Mouse (Mus musculus): ENCODE results near the gene Cideb. TPM values are rescaled to one million over a fixed set of nuclear protein-coding genes. Genes with fewer than 3 reads are reported as not detected.

Cideb gene
- polyA plus RNA-seq, 1 experiment from 2014 or later = 118 TPM

DNA sequence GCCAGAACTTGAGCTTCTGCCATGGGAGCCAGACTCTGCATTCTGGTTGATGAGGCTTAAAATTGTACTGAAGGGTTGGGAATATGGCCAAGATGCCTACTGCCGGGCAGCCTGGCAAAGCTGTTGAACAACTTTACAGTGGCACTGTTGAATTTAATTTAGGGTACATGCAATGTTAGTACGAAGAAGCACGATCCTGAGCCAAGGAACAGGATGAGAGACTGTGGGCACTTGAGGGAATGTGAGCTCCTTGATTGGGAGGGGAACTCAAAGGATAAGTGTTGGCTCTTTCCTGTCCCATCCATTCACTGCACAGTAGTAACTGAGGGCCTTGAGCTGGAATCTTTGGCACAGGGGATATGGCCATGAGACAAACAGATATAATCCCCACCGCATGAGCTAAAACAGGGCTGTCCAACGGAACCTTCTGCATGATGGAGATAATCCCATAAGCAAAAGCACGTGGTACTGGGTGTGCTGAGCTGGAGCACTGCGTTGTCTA lies 27.7 kb downstream of the Cideb start:
- Histone ChIP-seq H3K9ac (ENCODE audit: low read depth, low read length) (no peak overlapping the region), H3K27ac (ENCODE audit: low read length) (no peak overlapping the region), H3K27me3 (replicated peaks; ENCODE audit: control insufficient read depth, insufficient read depth, low read length) (no peaks in the 10 kb centered on the region; the same call in 1 of the 2 replicates), H3K4me1 (ENCODE audit: control insufficient read depth, insufficient read depth, low read length) (peaks cover 6% of the 10 kb centered on the region), H3K9me3 (ENCODE audit: control insufficient read depth, low read length) (no peaks in the 10 kb centered on the region), H3K4me3 (ENCODE audit: low read length) (no peak overlapping the region), H3K36me3 (ENCODE audit: control insufficient read depth, insufficient read depth, low read length) (no peaks in the 10 kb centered on the region), H3K4me2 (ENCODE audit: low read depth, low read length) (no peak overlapping the region)
- 81% methylated on average over 7 of the region's 7 CpGs for WGBS
- no peak for ATAC-seq

DNA sequence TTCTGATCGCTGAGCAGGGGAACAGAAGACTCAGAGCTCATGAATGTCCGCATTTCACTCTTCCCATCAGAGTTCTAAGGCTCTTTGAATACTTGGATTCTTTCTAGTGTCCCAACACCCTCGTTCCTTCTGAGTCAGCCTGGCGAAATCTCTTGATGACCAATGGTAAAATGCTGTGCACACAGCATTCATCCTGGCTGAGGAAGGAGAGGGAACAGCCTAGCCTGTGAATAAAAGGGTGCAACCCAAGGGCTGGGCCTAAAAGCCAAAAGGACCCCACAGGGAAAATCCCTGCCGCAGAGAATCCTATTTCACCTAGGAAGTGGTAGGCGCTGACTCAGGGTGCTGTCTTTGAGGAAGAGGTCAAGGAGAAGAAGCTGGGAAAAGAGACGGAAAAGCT lies 28.1 kb downstream of the Cideb start:
- WGBS = 81% methylated on average over 7 of the region's 7 CpGs
- H3K4me2 ChIP-seq (ENCODE audit: low read depth, low read length) = no peak overlapping the region
- ATAC-seq = no peak
- H3K9me3 ChIP-seq (ENCODE audit: control insufficient read depth, low read length) = no peaks in the 10 kb centered on the region
- no peak overlapping the region for H3K27ac ChIP-seq (ENCODE audit: low read length)
- no peak overlapping the region for H3K4me3 ChIP-seq (ENCODE audit: low read length)
- no peak overlapping the region for H3K9ac ChIP-seq (ENCODE audit: low read depth, low read length)
- H3K36me3 ChIP-seq (ENCODE audit: control insufficient read depth, insufficient read depth, low read length) = no peaks in the 10 kb centered on the region
- no peaks in the 10 kb centered on the region; the same call in 1 of the 2 replicates for H3K27me3 ChIP-seq (replicated peaks; ENCODE audit: control insufficient read depth, insufficient read depth, low read length)
- peaks cover 5% of the 10 kb centered on the region; the same call in 1 of the 2 replicates for H3K4me1 ChIP-seq (ENCODE audit: control insufficient read depth, insufficient read depth, low read length)

DNA sequence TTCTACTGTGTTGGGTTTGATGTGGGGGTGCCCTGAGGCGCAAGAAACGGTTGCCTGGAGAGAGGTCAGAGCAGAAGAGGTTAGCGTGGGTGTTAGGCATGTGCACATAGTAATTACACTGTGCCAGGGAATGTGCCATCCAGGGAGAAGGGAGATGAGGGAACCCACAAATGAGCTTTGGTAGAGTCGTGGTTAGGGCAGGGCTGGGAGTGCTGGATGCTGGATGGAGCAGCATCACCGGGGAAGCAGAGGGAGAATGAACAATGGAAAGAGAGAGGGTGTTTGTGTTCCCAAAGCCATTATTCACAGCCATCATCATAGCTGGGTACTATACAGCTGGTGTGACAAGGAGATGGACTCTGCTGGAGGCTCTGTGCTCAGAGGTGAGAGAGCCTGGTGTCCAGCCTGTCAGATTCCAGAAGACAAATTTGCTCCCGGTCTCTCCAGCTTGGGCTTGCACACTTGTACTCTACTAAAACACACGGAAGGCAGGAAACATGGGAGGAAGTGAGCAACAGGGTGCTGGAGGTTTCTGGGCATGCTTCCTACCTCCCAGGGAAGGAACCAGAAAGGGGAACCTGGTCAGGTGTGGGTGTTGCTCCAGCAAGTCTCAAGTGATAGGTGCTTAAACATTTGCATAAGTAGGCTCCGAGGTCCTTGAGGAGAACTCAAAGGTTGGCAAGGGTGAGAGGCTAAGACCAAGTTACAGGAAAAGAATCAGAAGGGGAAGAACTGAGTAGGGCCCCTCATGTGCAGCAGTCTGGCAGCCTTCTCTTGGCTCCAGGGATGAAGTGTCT lies 30.2 kb downstream of the Cideb start:
- WGBS = 55% methylated on average over 8 of the region's 8 CpGs

DNA sequence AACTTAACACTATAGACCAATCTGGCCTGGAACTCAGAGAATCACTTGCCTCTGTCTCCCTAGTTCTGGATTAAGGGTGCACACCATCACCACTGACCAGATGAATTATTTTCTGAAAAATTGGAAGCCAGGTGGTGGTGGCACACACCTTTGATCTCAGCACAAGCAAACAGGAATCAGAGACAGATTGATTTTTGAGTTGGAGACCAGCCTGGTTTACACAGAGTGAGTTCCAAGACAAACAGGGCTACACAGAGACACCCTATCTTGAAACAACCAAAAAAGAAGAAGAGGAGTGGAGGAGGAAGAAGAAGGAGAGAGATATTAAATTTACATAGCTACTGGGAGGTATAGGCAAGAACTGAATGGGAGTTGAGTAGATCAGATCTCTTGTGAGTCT lies 32.0 kb downstream of the Cideb start:
- no peak overlapping the region for H3K4me3 ChIP-seq (ENCODE audit: low read length)
- no peak overlapping the region for H3K27ac ChIP-seq (ENCODE audit: low read length)
- no peaks in the 10 kb centered on the region; the same call in 1 of the 2 replicates for H3K27me3 ChIP-seq (replicated peaks; ENCODE audit: control insufficient read depth, insufficient read depth, low read length)
- H3K9me3 ChIP-seq (ENCODE audit: control insufficient read depth, low read length) = no peaks in the 10 kb centered on the region
- no peaks in the 10 kb centered on the region for H3K36me3 ChIP-seq (ENCODE audit: control insufficient read depth, insufficient read depth, low read length)
- no peak overlapping the region for H3K9ac ChIP-seq (ENCODE audit: low read depth, low read length)
- peaks cover 3% of the 10 kb centered on the region; the same call in 1 of the 2 replicates for H3K4me1 ChIP-seq (ENCODE audit: control insufficient read depth, insufficient read depth, low read length)
- ATAC-seq = no peak
- H3K4me2 ChIP-seq (ENCODE audit: low read depth, low read length) = no peak overlapping the region

More for the DNA sequence above, 30.2 kb downstream of the Cideb start:
- no peaks in the 10 kb centered on the region for H3K4me1 ChIP-seq (ENCODE audit: control insufficient read depth, insufficient read depth, low read length)
- H3K27me3 ChIP-seq (replicated peaks; ENCODE audit: control insufficient read depth, insufficient read depth, low read length) = no peaks in the 10 kb centered on the region; the same call in 1 of the 2 replicates
- no peak overlapping the region for H3K4me2 ChIP-seq (ENCODE audit: low read depth, low read length)
- H3K9me3 ChIP-seq (ENCODE audit: control insufficient read depth, low read length) = no peaks in the 10 kb centered on the region
- H3K27ac ChIP-seq (ENCODE audit: low read length) = no peak overlapping the region
- H3K9ac ChIP-seq (ENCODE audit: low read depth, low read length) = no peak overlapping the region
- no peak overlapping the region for H3K4me3 ChIP-seq (ENCODE audit: low read length)
- ATAC-seq = no peak
- no peaks in the 10 kb centered on the region for H3K36me3 ChIP-seq (ENCODE audit: control insufficient read depth, insufficient read depth, low read length)

DNA sequence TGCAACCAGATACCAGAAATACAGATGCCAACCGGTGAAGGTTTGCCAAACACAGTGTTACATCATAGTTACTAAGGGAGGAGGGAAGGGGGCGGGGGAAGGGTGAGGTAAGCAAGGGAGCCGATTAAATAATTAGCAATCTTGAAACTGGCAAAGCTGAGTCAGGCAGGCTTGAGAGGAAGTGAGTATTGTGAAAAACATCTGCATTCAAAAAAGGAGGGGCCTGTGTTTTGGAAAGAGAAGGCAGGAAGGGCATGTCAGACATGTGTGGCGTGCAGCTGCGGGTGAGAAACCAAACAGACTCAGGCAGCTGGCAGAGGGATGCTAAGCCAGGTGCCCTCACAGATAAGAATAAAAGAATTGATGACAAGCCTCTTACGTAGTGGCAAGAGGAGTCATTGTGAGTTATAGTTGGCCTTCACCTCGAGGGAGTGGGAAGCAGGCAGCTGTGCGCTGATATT lies 33.8 kb downstream of the Cideb start:
- Histone ChIP-seq H3K27me3 (replicated peaks; ENCODE audit: control insufficient read depth, insufficient read depth, low read length) (no peaks in the 10 kb centered on the region), H3K4me3 (ENCODE audit: low read length) (no peak overlapping the region), H3K9me3 (ENCODE audit: control insufficient read depth, low read length) (no peaks in the 10 kb centered on the region), H3K9ac (ENCODE audit: low read depth, low read length) (no peak overlapping the region), H3K27ac (ENCODE audit: low read length) (no peak overlapping the region), H3K4me1 (ENCODE audit: control insufficient read depth, insufficient read depth, low read length) (peaks cover 3% of the 10 kb centered on the region; the same call in 1 of the 2 replicates), H3K36me3 (ENCODE audit: control insufficient read depth, insufficient read depth, low read length) (no peaks in the 10 kb centered on the region), H3K4me2 (ENCODE audit: low read depth, low read length) (no peak overlapping the region)
- 53% methylated on average over 8 of the region's 8 CpGs for WGBS
- no peak for ATAC-seq

DNA sequence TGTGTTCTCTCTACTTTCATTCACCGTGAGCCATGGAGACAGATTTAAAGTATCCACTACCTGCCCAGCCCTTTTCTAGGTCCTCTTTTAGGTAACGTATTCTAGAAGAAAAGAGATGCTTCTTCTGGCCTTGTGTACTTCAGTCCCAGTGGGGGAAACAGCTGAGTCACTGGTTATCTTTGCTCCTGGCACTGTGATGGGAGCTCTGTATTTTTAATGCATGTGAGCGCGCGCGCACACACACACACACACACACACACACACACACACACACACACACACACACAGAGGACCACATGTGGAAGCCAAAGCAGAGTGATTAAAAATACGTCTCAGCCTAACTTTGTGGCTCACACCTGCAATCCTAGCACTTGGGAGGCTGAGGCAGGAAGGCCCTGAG lies 34.8 kb downstream of the Cideb start:
- WGBS = 95% methylated on average over 7 of the region's 7 CpGs
- no peak for ATAC-seq

DNA sequence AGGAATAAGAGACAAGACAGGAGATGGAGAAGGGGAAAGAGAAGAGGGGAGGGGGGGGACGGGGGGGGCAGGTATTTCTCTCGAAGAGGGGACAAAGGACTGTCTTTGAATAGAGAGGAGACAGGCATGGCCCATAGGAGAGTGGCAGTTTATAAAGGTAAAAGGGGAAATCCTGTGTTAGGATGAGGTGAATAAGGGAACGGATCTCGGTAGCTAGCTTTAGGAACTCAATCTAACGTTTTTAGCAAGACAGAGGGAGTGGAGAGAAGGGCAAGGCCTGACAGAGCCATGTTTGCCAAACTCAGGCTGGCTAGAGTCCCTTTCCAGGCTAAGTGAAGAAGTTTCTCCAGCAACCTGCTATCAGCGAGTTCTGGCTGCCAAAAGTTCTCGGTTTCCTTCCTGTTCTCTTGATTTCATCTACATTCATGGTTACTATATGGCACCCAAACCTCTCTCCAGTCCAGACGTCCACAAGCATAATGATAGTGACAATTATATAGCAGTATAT lies 35.8 kb downstream of the Cideb start:
- 51% methylated on average over 8 of the region's 8 CpGs for WGBS
- peak overlapping the region; percentile 91 for H3K9ac ChIP-seq (ENCODE audit: low read depth, low read length)
- no peak overlapping the region for H3K27ac ChIP-seq (ENCODE audit: low read length)
- H3K4me1 ChIP-seq (ENCODE audit: control insufficient read depth, insufficient read depth, low read length) = peaks cover 3% of the 10 kb centered on the region; the same call in 1 of the 2 replicates
- H3K27me3 ChIP-seq (replicated peaks; ENCODE audit: control insufficient read depth, insufficient read depth, low read length) = no peaks in the 10 kb centered on the region
- no peak; the same call in 1 of the 2 replicates for ATAC-seq
- H3K9me3 ChIP-seq (ENCODE audit: control insufficient read depth, low read length) = no peaks in the 10 kb centered on the region
- peak overlapping the region; percentile 83 for H3K4me3 ChIP-seq (ENCODE audit: low read length)
- H3K36me3 ChIP-seq (ENCODE audit: control insufficient read depth, insufficient read depth, low read length) = 0 out of 2 replicates have a peak, but pooled peaks cover 2% of the 10 kb centered on the region
- H3K4me2 ChIP-seq (ENCODE audit: low read depth, low read length) = peak overlapping the region; percentile 64

More for the DNA sequence above, 34.8 kb downstream of the Cideb start:
- H3K36me3 ChIP-seq (ENCODE audit: control insufficient read depth, insufficient read depth, low read length) = no peaks in the 10 kb centered on the region
- H3K9ac ChIP-seq (ENCODE audit: low read depth, low read length) = no peak overlapping the region
- peaks cover 3% of the 10 kb centered on the region; the same call in 1 of the 2 replicates for H3K4me1 ChIP-seq (ENCODE audit: control insufficient read depth, insufficient read depth, low read length)
- no peak overlapping the region for H3K4me2 ChIP-seq (ENCODE audit: low read depth, low read length)
- no peak overlapping the region for H3K4me3 ChIP-seq (ENCODE audit: low read length)
- no peaks in the 10 kb centered on the region for H3K9me3 ChIP-seq (ENCODE audit: control insufficient read depth, low read length)
- H3K27ac ChIP-seq (ENCODE audit: low read length) = no peak overlapping the region
- H3K27me3 ChIP-seq (replicated peaks; ENCODE audit: control insufficient read depth, insufficient read depth, low read length) = no peaks in the 10 kb centered on the region

DNA sequence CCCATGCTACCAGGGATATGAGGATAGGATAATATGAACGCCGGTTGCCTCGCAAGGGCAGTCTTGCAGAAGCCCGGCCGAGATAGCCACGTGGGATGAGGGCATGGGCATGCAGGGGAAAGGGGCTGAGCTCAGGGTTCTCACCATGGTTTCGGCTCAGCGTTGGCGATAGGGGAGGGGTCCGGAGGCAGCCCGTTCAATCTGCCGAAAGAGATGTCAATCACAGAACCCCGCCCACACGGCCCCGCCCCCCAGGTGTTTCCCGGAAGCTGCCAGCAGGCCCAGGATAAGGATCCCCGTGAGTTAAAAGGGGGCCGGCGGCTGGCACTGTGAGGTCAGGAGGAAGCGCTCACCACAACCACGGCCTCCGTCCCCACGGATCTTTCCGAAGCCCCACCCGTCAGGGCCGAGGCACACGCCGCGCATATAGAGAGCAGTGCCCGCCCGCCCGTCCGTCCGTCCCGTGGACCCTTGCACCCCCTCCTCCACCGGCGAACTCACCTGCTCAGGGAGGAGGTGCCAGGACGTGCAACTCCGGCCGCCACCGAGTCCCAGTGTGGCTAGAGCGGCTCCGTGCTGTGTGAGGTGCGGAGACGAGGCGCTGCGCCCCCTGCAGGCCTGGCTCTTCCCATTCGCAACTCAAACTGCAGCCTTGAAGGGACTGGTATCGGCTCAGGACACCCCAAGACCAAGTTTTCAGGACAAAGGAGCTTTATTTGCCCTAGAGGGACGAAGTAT lies 36.4 kb downstream of the Cideb start, which contains the start of gene Rabggta:
TSS of gene Rabggta (minus strand) at position 564 of the 738 bp plus-strand sequence.
- peaks cover 3% of the 10 kb centered on the region; the same call in 1 of the 2 replicates for H3K4me1 ChIP-seq (ENCODE audit: control insufficient read depth, insufficient read depth, low read length)
- H3K27me3 ChIP-seq (replicated peaks; ENCODE audit: control insufficient read depth, insufficient read depth, low read length) = no peaks in the 10 kb centered on the region
- H3K4me3 ChIP-seq (ENCODE audit: low read length) = peak within 1 kb of the TSS; percentile 83
- peak within 1 kb of the TSS; percentile 91 for H3K9ac ChIP-seq (ENCODE audit: low read depth, low read length)
- ATAC-seq = peak; percentile 97
- H3K27ac ChIP-seq (ENCODE audit: low read length) = peak within 1 kb of the TSS; percentile 92
- peak within 1 kb of the TSS; percentile 64 for H3K4me2 ChIP-seq (ENCODE audit: low read depth, low read length)
- 0 out of 2 replicates have a peak, but pooled peaks cover 2% of the 10 kb centered on the region for H3K36me3 ChIP-seq (ENCODE audit: control insufficient read depth, insufficient read depth, low read length)
- under 1% methylated on average over 49 of the region's 50 CpGs for WGBS
- no peaks in the 10 kb centered on the region for H3K9me3 ChIP-seq (ENCODE audit: control insufficient read depth, low read length)

DNA sequence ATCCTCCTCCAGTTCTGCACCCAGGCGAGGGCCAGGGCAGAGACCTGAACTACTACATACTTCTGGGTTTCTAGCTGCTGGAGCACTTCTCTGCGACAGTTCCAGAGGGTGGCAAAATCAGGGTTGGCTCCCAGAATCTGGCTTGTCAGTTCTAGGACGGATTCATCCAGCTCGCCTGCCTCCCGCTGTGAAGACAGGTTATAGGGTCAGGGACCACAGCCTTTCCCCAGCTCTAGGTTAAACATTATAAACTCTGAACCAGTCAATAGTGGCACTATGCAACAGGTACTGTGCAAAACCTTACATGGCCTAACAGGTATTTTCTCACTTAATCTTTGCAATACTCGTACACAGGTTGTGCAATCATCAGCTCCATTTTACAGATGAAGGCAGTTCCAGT lies 37.2 kb downstream of the Cideb start:
- Histone ChIP-seq H3K9ac (ENCODE audit: low read depth, low read length) (peak overlapping the region; percentile 91; the same call in 1 of the 2 replicates), H3K9me3 (ENCODE audit: control insufficient read depth, low read length) (no peaks in the 10 kb centered on the region), H3K4me3 (ENCODE audit: low read length) (peak overlapping the region; percentile 83), H3K27ac (ENCODE audit: low read length) (peak overlapping the region; percentile 92; the same call in 1 of the 2 replicates), H3K4me2 (ENCODE audit: low read depth, low read length) (peak overlapping the region; percentile 64), H3K36me3 (ENCODE audit: control insufficient read depth, insufficient read depth, low read length) (0 out of 2 replicates have a peak, but pooled peaks cover 2% of the 10 kb centered on the region), H3K4me1 (ENCODE audit: control insufficient read depth, insufficient read depth, low read length) (peaks cover 3% of the 10 kb centered on the region; the same call in 1 of the 2 replicates), H3K27me3 (replicated peaks; ENCODE audit: control insufficient read depth, insufficient read depth, low read length) (no peaks in the 10 kb centered on the region)
- ATAC-seq = no peak
- WGBS = 70% methylated on average over 6 of the region's 6 CpGs
